Mouse (Mus musculus) thymus, postnatal 36 days (tissue): ENCODE measurements around the gene Slc38a10.

Experiments used
- DNase-seq, 2 experiments: peaks; one replicate each; pipeline ENCODE4 v3.0.0; 2022; ENCODE audit warnings: mixed read lengths in 2 of 2

Gene Slc38a10

GRCm38 (mm10) chr11:120137625-120138004 lies 13.5 kb downstream of the Slc38a10 start:
- DNase-seq, result no peak

DNA sequence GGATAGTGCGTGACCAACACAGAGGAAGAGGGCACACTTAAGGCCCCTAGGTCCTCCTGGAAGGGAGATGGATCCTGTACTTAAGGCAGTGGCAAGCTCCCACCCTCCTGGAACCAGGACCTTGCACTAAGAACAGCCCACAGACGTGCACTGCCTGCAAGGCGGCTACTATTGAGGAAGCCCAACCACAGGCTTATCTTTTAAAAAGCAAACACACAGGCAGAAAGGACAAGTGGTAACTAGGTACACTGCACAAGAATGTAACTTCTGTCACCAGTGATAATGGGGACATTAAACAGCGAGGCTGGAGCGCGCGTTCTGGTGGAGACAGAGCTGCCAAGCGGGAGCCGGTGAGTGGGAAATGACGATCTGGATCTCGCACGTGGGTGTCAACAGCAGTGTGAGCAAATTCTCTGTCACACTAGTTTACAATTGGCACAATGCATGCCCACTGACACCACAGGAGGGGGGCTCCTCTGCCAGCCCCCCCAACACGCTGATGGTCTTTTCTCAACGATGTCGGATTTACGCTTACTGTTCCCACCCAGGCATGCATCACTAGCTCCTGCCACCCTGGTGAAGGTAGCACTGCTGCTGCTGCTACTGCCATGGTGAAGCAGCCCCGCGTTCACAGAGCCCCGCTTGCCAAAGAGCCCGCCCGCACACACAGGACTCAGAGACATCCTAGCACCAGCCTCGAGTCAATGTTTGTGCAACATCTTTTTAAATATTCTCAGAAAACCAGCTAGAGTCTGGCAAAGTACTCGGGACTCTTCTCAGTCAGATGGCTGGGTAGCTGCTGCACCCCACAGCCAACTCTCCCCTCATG lies 14.1 kb downstream of the Slc38a10 start:
- DNase-seq, result no peak

DNA sequence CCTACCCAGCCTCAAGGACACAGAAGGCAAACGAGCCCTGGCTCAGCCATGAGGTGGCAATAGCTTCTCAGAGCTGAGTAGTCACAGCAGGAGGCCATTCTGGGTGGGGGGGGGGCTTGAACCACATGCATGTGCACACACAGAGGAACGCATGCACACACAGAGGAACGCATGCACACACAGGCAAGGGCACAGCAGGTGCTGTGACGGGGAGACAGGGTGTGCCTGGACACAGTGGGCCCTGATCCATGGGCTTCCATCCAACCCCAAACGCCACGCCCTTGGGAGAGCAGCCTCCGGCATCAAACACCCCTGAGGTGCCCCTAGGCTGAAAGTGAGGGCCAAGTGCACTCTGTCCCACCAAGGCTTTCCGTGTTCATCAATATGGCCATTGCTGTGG lies 15.0 kb downstream of the Slc38a10 start:
- no peak for DNase-seq

- no peak for DNase-seq
Observed at GRCm38 (mm10) chr11:120134847-120135530, 16.2 kb downstream of the Slc38a10 start.

DNA sequence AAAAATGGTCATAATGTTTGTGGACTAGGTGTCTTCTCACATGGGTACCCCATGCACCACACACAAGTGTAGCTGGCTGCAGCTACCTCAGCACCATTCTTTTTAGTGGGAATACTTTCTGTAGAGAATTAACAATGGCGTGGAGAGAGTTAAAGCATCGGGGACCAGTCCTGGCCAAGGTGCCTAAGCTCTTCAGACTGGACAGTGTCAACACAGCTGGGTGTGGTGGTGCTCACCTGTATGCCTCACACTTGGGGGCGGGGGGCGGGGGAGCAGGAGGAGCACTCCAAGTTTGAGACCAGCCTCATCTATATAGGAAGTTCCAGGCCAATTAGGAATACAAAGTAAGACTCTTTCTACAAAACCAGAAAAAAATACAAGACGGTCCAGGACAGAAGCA lies 17.0 kb downstream of the Slc38a10 start:
- no peak for DNase-seq

DNA sequence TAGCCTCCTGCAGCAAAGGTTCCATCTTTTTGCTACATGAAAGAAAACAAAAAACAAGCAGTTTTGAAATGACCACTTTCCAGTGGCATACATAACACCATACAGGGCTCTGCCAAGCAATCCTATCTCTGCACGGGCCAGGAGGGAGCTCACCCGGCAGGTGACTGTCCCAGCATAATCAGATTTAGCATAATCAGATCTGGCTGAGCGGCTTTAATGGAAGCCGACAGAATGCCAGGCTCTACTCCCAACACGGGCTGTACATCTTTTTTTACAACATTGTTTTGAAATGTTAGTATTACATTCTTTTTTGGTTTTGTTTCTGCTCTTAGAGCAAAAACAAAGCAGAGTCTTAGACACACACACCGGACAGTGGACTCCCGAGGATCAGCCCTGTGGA lies 21.9 kb downstream of the Slc38a10 start:
- no peak for DNase-seq

GRCm38 (mm10) chr11:120126845-120127244 lies 24.3 kb downstream of the Slc38a10 start:
- no peak for DNase-seq

- no peak for DNase-seq
Observed at GRCm38 (mm10) chr11:120122126-120122525, 29.0 kb downstream of the Slc38a10 start.

GRCm38 (mm10) chr11:120120642-120121420 lies 30.3 kb downstream of the Slc38a10 start:
- DNase-seq, result peak; percentile 30 to 32

GRCm38 (mm10) chr11:120119936-120120541 lies 31.1 kb downstream of the Slc38a10 start:
- DNase-seq, result no peak

DNA sequence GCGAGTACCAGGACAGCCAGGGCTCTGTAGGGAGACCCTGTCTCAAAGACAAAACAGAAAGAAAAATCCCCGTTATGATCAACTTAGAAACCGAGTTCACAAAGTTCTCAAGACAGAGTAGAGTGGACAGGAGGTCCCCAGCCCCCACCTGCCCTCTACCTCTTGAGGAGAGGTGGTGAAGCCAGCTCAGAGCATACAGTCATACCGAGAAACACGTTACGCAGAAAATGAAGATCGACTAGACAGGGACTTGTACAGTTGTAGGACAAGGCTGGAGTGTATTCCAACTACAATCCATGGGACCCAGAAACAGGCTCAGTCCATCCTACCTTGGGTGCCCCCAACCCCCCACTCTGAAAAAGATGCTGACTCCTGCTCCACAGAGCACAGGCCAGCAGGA lies 32.0 kb downstream of the Slc38a10 start:
- no peak for DNase-seq

DNA sequence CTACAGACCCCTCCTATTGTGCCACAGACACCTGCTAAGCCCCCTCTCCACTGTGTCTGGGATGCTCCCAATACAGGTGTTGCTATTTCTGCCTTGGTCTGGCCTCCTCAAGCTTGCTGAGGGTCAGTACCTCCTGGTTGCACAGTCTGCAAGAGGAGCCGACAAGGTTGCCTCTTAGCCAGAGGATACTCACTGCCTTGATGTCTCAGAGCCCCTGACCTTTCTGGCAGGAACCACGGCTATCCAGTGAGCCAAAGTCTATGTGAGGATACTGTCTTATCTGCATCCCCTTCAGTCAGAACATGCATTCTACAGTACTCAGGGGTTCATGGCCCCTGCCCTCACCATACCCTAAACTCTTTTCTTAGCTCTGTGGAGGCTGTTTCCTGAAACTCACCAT lies 33.5 kb downstream of the Slc38a10 start:
- no peak for DNase-seq

- no peak for DNase-seq
Observed at GRCm38 (mm10) chr11:120114488-120115215, 36.5 kb downstream of the Slc38a10 start.

DNA sequence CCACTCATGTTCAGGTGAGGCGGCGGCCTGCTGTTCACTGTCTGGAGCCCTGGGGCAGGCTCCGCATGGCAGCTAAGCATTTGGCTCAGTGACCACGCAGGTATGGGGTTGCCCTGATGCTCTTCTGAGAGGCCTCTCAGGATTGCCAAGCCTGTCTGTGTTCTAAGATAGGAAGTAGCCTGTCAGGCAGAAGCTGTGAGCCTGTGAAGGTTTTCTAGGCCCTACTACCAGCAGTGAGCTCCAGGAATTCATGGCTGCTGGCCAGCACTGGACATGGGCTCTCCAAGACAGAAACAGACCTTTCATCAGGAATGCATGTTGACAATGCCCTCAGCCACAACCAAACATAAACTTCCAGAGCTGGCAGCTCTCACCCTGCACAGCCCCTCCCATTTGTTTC lies 39.0 kb downstream of the Slc38a10 start:
- no peak for DNase-seq

DNA sequence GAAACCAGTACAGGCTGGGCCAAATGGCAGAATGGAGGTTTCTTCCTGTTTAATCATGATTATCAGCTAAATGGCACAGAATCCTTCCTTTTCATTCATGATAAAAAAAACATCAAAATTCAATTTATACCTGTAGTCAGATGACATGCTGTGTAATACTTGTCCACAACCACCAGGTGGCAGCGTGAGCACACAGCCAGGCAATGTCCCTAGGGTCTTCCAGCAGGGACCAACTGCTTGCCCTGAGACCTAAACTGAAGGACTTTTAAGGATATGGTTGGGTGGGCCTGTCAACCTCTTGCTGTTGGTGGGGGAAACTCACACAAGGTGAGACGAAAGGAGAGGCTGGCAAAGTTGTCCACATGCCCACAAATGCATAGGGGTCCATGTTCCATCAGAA lies 40.1 kb downstream of the Slc38a10 start:
- DNase-seq, result peak; percentile 50 to 55

DNA sequence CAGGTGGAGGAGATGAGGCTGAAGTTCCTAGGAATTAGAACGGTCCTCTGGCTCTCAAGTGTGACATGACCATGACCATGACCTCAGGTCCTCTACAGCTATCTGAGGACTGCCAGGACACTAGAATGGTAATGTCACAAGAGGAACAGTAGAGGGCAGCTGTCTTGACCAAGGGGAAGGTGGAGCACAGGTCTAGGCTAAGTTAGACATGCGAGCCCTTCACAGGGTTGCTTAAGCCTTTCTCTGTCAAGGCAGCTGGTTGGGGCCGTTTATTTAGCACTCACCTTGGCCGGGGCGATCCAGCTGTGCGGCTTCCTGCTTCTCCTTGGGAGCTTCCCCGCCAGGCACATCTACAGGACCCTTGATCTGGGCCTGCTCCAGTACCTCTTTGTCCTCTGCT lies 40.6 kb downstream of the Slc38a10 start:
- DNase-seq, result no peak

DNA sequence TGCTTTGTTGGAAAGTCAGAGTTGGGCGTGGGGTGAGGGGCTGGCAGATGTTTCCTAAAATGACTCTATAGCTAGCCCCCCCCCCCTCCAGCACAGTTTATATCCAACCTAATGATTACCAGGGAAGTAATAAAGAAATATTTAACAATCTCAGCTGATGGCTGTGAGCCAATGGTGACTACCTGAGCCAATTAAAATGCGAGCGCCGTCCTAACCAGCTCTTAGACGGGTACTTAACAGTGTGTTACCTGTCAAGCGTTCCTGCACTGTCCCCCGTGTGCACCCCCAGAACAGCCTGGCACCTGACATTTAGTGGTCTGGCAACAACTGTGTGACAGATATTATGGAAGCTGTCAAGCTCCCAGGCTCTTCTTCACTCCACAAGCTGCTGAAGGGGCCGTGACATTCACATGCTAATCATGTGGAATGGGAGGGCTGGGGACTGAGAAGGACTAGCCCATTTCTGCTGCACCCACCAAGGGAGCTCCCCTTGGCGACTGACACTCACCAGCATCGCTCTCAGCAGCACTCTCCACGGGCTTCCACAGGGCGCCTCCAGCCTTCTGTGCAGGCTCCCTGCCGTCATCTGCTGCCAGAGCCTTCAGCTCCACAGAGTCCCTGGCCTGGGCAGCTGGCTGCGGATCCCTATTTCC lies 41.5 kb downstream of the Slc38a10 start:
- no peak for DNase-seq

- no peak for DNase-seq
Observed at GRCm38 (mm10) chr11:120107796-120108195, 43.4 kb downstream of the Slc38a10 start.

DNA sequence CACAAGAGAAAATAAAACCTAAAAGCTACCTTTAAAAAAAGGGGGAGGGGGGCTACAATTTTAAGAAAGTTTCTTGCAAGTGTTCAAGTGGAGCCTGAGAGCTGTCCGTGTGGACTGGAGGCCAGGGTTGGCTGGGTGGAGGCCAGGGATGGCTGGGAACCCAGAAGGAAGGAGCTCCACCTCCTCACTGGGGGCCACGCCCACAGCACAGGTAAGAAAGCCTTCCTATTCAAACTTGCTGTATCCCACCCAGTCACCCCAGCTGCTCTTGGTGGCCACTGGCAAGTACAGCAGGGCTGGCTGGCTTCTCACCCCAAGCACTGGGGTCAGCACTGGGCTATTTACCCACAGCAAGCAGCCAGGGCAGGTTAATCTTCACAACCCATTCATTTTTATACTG lies 44.1 kb downstream of the Slc38a10 start:
- no peak for DNase-seq

GRCm38 (mm10) chr11:120103431-120103997 lies 47.6 kb downstream of the Slc38a10 start:
- no peak for DNase-seq

GRCm38 (mm10) chr11:120101036-120101435 lies 50.1 kb downstream of the Slc38a10 start:
- DNase-seq, result peak; percentile 66 to 72
